Mouse (Mus musculus): ENCODE data around the gene Ugp2. TPM values are rescaled to one million over a fixed set of nuclear protein-coding genes. Genes with fewer than 3 reads are reported as not detected.

The Ugp2 gene
- polyA plus RNA-seq (2015; fragmentation: Nextera tagmentation; extraction: Ambion mirVana) = 53.7 and 61.6 TPM in 2 replicates

DNA sequence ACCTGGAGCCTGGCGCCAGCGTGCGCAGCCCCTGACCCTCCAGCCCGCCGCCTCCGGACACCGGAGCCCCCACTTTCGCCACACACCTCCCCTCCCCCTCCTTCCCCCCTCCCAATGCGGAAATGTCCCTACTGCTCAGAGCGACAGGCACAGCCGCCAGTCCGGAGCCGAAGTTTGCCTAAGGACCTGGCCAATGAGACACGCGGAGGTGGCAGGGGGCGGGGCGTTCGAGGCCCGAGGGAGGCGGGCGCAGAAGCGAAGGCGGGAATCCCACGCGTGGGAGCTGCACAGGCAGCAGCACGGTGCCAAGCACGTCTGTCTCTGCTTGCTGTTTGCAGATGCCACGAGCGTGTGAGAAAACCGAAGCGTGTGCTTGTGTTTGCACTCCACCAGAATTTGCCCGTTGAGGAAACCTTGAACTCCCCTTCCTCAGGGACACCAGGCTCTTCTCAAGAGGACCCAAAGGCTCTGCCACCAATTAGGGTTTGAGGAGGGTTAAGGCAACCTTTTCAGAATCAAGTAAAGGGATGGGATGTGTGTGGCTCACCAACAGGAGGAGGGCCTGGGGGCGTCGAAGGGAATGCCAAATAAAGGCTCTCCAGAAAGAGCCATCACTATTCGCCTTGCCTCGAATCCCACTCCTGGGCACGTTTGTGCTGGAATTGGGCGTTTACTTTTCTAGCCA is at the start of gene Ugp2:
Gene Ugp2 (minus strand): TSS at position 80 of the 685 bp plus-strand sequence.
- Histone ChIP-seq H3K4me1 (replicated peaks; ENCODE audit: control insufficient read depth, insufficient read depth, low read length) (peaks cover 15% of the 10 kb centered on the region), H3K27ac (ENCODE audit: low read length) (peak within 1 kb of the TSS; percentile 66), H3K9ac (replicated peaks; ENCODE audit: low read depth, low read length) (peak within 1 kb of the TSS; percentile 91), H3K27me3 (replicated peaks; ENCODE audit: control insufficient read depth, insufficient read depth, low read length) (no peaks in the 10 kb centered on the region), H3K9me3 (ENCODE audit: control insufficient read depth, low read length) (no peaks in the 10 kb centered on the region), H3K4me3 (replicated peaks; ENCODE audit: low read length) (peak within 1 kb of the TSS; percentile 95), H3K36me3 (ENCODE audit: control insufficient read depth, insufficient read depth) (no peaks in the 10 kb centered on the region), H3K4me2 (ENCODE audit: low read length) (peak within 1 kb of the TSS; percentile 62)
- WGBS = 6% methylated on average over 36 of the region's 38 CpGs
- peak; percentile 99 for ATAC-seq

DNA sequence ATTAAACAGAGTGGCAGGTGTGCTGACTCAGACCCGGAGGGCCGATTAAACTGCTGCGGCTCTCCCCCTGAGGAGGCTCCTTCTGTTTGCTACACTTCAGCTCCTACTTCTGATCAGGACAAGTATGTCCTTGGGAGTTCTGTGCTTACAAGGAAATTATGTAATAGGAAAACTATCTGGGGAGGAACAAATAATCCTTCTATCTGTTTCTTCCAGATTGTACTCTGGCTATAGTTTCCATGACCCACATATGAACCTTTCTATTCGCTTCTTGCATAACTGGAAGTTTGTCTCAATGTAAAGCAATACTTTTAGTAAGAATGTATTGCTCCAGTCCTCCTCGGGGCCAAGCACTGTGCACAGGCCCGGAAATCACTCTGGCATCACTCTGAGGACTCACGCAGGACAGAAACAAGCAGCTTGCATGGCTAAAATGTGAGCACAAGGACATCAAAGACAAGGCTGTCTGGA is 43.9 kb upstream of the Ugp2 start:
- H3K4me2 ChIP-seq (ENCODE audit: low read length) = no peak overlapping the region
- no peaks in the 10 kb centered on the region for H3K27me3 ChIP-seq (replicated peaks; ENCODE audit: control insufficient read depth, insufficient read depth, low read length)
- ATAC-seq = no peak
- H3K4me1 ChIP-seq (replicated peaks; ENCODE audit: control insufficient read depth, insufficient read depth, low read length) = no peaks in the 10 kb centered on the region
- no peaks in the 10 kb centered on the region for H3K9me3 ChIP-seq (ENCODE audit: control insufficient read depth, low read length)
- 73% methylated on average over 7 of the region's 7 CpGs for WGBS
- no peak overlapping the region for H3K4me3 ChIP-seq (replicated peaks; ENCODE audit: low read length)
- H3K9ac ChIP-seq (replicated peaks; ENCODE audit: low read depth, low read length) = no peak overlapping the region
- H3K27ac ChIP-seq (ENCODE audit: low read length) = no peak overlapping the region
- H3K36me3 ChIP-seq (ENCODE audit: control insufficient read depth, insufficient read depth) = no peaks in the 10 kb centered on the region

DNA sequence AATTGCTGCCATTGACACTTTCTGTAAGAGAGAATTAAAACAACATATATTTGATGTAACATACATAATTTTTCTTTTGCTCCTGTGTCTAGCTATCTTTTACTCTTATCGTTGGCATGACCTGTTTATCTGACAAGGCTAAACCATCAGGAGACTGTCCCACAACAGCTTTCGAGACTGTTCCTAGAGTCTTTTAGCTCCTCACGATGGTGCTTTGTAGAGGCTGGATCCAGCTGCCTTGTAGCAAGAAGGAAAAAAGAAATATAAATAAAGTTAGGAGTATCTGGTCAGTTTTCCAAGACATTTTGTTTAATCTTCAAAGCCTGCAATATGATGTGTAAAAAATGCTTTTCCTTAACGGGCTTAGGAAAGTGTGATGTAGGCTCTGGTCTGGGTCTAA is 35.7 kb upstream of the Ugp2 start:
- H3K27ac ChIP-seq (ENCODE audit: low read length) = no peak overlapping the region
- 90% methylated on average over 4 of the region's 4 CpGs for WGBS
- no peak overlapping the region for H3K9ac ChIP-seq (replicated peaks; ENCODE audit: low read depth, low read length)
- no peaks in the 10 kb centered on the region for H3K27me3 ChIP-seq (replicated peaks; ENCODE audit: control insufficient read depth, insufficient read depth, low read length)
- no peaks in the 10 kb centered on the region for H3K9me3 ChIP-seq (ENCODE audit: control insufficient read depth, low read length)
- no peak for ATAC-seq
- H3K4me2 ChIP-seq (ENCODE audit: low read length) = no peak overlapping the region
- no peaks in the 10 kb centered on the region for H3K36me3 ChIP-seq (ENCODE audit: control insufficient read depth, insufficient read depth)
- no peak overlapping the region for H3K4me3 ChIP-seq (replicated peaks; ENCODE audit: low read length)
- no peaks in the 10 kb centered on the region for H3K4me1 ChIP-seq (replicated peaks; ENCODE audit: control insufficient read depth, insufficient read depth, low read length)

DNA sequence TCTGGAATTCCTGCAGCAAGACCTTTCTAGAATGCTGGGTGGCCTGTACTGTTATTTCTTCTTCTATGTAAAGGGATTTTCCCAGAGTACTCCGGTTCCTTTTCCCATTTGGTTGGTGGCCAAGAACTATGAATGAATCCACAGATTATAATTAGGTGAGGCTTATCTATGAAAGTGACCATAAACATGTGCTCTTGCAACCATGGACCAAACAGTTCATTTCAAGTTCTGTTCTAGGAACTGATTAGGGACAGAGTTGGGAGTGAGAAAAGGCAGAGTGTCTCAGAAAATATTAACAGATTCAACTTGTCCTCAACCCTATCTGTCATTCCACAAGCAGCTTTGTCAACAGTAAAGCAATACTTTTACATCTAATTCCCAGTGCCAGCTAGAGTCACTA is 35.1 kb upstream of the Ugp2 start:
- WGBS = 65% methylated on average over 1 of the region's 1 CpGs
- Histone ChIP-seq H3K27me3 (replicated peaks; ENCODE audit: control insufficient read depth, insufficient read depth, low read length) (no peaks in the 10 kb centered on the region), H3K36me3 (ENCODE audit: control insufficient read depth, insufficient read depth) (no peaks in the 10 kb centered on the region), H3K27ac (ENCODE audit: low read length) (no peak overlapping the region), H3K9me3 (ENCODE audit: control insufficient read depth, low read length) (no peaks in the 10 kb centered on the region), H3K4me2 (ENCODE audit: low read length) (no peak overlapping the region), H3K4me3 (replicated peaks; ENCODE audit: low read length) (no peak overlapping the region), H3K4me1 (replicated peaks; ENCODE audit: control insufficient read depth, insufficient read depth, low read length) (no peaks in the 10 kb centered on the region), H3K9ac (replicated peaks; ENCODE audit: low read depth, low read length) (no peak overlapping the region)
- ATAC-seq = no peak

DNA sequence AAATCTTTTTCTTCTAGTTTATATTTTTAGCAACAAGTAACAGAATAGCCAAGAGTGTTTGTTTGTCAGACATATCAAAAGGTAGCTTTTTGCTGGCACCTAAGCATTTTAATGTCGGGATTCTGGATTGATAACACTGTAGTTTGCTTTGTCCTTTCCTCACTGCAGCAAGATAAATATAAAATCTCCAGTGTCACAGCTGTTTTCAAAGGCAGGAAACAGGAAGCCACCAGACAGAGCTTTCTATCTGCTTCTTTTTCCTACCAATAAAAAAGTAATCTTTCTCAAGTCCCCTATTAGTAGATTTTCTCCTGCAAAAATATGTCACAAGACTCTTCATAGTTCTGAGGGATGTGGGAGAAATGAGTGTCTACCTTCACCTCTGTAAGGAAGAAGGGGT is 32.9 kb upstream of the Ugp2 start:
- no peaks in the 10 kb centered on the region for H3K36me3 ChIP-seq (ENCODE audit: control insufficient read depth, insufficient read depth)
- H3K4me3 ChIP-seq (replicated peaks; ENCODE audit: low read length) = no peak overlapping the region
- WGBS = 84% methylated on average over 1 of the region's 1 CpGs
- no peak overlapping the region for H3K27ac ChIP-seq (ENCODE audit: low read length)
- no peaks in the 10 kb centered on the region for H3K4me1 ChIP-seq (replicated peaks; ENCODE audit: control insufficient read depth, insufficient read depth, low read length)
- H3K27me3 ChIP-seq (replicated peaks; ENCODE audit: control insufficient read depth, insufficient read depth, low read length) = no peaks in the 10 kb centered on the region
- no peak overlapping the region for H3K4me2 ChIP-seq (ENCODE audit: low read length)
- no peak overlapping the region for H3K9ac ChIP-seq (replicated peaks; ENCODE audit: low read depth, low read length)
- H3K9me3 ChIP-seq (ENCODE audit: control insufficient read depth, low read length) = no peaks in the 10 kb centered on the region
- ATAC-seq = no peak

DNA sequence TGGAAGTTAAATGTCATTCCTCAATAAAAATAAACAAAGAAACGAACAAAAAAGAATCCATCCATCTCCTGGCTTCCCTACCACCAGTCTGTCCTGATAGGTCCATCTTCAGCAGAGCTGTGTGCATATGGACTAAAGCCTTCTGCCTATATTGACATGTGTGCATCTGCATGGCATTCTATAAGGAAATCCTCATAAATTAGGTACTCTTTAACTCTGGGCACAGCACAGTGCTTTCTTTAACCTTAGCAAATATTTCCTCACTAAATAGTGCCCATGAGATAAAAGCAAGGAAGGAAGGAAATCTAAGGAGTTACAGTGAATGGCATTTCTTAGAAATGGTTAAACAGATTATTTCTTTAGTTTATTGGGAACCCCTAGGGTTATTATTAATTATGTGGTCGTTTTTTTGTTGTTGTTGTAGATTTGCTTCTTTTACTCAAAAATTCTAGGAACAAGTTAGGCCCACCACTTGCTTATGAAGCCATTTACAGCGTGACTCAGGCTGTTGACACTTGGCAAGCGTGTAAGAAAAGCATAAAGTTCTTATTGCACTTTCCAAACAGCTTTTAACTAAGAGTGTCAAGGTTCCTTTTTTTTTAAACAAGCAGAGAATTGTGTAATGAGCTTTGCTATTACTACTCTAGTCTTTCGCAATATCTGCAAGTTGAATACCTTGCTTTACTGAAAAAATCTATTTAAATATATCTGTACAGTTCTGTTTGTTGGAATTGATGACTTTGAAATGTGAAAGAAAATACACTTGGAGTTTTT is 31.7 kb upstream of the Ugp2 start:
- no peaks in the 10 kb centered on the region for H3K4me1 ChIP-seq (replicated peaks; ENCODE audit: control insufficient read depth, insufficient read depth, low read length)
- WGBS = 64% methylated on average over 5 of the region's 5 CpGs
- H3K27ac ChIP-seq (ENCODE audit: low read length) = no peak overlapping the region
- no peak overlapping the region for H3K4me2 ChIP-seq (ENCODE audit: low read length)
- no peaks in the 10 kb centered on the region for H3K36me3 ChIP-seq (ENCODE audit: control insufficient read depth, insufficient read depth)
- no peak for ATAC-seq
- no peak overlapping the region for H3K9ac ChIP-seq (replicated peaks; ENCODE audit: low read depth, low read length)
- no peaks in the 10 kb centered on the region for H3K9me3 ChIP-seq (ENCODE audit: control insufficient read depth, low read length)
- H3K4me3 ChIP-seq (replicated peaks; ENCODE audit: low read length) = no peak overlapping the region
- no peaks in the 10 kb centered on the region for H3K27me3 ChIP-seq (replicated peaks; ENCODE audit: control insufficient read depth, insufficient read depth, low read length)

DNA sequence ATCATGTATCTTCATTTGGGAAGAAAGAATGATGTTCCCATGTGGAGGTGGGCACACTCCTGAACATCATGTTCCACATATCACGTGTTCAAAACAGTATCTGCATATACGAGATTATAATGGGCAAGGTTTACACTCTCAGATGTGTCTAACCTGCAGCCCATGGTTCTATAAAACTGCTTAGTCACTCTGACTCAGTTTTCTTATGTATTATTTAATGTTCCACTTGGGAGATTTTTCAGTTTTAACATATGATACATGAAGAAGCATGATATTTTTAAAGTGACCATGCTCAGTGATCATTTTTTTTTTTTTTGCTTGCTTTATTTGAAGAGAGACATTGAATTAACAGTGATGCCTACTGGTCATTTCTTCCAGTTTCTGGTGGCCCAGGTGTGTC is 30.2 kb upstream of the Ugp2 start:
- no peak overlapping the region for H3K27ac ChIP-seq (ENCODE audit: low read length)
- no peak overlapping the region for H3K9ac ChIP-seq (replicated peaks; ENCODE audit: low read depth, low read length)
- H3K4me1 ChIP-seq (replicated peaks; ENCODE audit: control insufficient read depth, insufficient read depth, low read length) = no peaks in the 10 kb centered on the region
- H3K4me2 ChIP-seq (ENCODE audit: low read length) = no peak overlapping the region
- 90% methylated on average over 2 of the region's 2 CpGs for WGBS
- no peak for ATAC-seq
- H3K4me3 ChIP-seq (replicated peaks; ENCODE audit: low read length) = no peak overlapping the region
- no peaks in the 10 kb centered on the region for H3K36me3 ChIP-seq (ENCODE audit: control insufficient read depth, insufficient read depth)
- no peaks in the 10 kb centered on the region for H3K27me3 ChIP-seq (replicated peaks; ENCODE audit: control insufficient read depth, insufficient read depth, low read length)
- no peaks in the 10 kb centered on the region for H3K9me3 ChIP-seq (ENCODE audit: control insufficient read depth, low read length)

DNA sequence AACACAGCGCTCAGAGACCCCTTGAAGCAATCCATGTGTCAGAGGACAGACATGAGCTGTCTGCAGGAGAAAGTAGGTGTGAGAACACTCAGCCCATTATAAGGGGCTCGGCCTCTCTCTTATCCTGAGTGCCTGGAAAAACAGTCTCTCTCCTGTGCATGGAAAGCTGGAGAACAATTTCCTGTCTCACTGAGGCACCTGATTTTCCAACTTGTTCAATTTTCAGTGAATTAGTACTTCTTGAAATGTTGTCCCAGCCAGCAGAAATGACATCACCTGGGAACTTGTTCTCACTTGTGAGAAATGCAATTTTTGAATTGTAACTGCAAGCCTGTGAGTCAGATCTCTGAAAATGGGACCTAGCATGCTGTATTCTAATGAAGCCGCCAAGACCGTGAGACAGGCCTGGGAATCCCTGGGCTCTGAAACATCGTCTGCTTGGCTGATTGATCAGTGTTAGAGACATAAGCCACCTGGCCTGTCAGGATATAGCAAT is 28.2 kb upstream of the Ugp2 start:
- Histone ChIP-seq H3K4me3 (replicated peaks; ENCODE audit: low read length) (no peak overlapping the region), H3K9me3 (ENCODE audit: control insufficient read depth, low read length) (no peaks in the 10 kb centered on the region), H3K36me3 (ENCODE audit: control insufficient read depth, insufficient read depth) (no peaks in the 10 kb centered on the region), H3K27me3 (replicated peaks; ENCODE audit: control insufficient read depth, insufficient read depth, low read length) (no peaks in the 10 kb centered on the region), H3K9ac (replicated peaks; ENCODE audit: low read depth, low read length) (no peak overlapping the region), H3K4me1 (replicated peaks; ENCODE audit: control insufficient read depth, insufficient read depth, low read length) (no peaks in the 10 kb centered on the region), H3K27ac (ENCODE audit: low read length) (no peak overlapping the region), H3K4me2 (ENCODE audit: low read length) (no peak overlapping the region)
- WGBS = 51% methylated on average over 5 of the region's 5 CpGs
- no peak for ATAC-seq

DNA sequence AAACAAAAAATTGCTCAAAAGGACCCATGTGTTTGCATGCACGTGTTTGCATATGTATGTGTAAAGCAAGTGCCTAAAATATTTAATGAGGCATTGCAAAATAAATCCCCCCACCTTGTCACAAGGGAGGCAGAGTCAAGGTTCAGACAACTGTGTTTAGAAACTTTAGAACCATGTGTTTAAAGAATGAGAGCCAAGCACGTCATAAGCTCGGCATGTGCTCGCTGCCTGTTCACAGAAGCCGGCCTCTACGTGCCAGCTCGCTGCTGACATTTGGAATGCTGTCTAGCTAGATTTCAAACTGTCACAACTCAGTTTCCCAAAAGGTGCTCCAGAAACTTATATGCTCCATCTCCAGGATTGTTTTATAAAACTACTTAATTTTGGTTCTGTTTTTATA is 27.5 kb upstream of the Ugp2 start:
- 48% methylated on average over 7 of the region's 7 CpGs for WGBS
- no peak overlapping the region for H3K4me3 ChIP-seq (replicated peaks; ENCODE audit: low read length)
- ATAC-seq = peak; percentile 86
- no peak overlapping the region for H3K9ac ChIP-seq (replicated peaks; ENCODE audit: low read depth, low read length)
- H3K4me1 ChIP-seq (replicated peaks; ENCODE audit: control insufficient read depth, insufficient read depth, low read length) = no peaks in the 10 kb centered on the region
- no peaks in the 10 kb centered on the region for H3K9me3 ChIP-seq (ENCODE audit: control insufficient read depth, low read length)
- no peaks in the 10 kb centered on the region for H3K27me3 ChIP-seq (replicated peaks; ENCODE audit: control insufficient read depth, insufficient read depth, low read length)
- no peaks in the 10 kb centered on the region for H3K36me3 ChIP-seq (ENCODE audit: control insufficient read depth, insufficient read depth)
- H3K4me2 ChIP-seq (ENCODE audit: low read length) = no peak overlapping the region
- H3K27ac ChIP-seq (ENCODE audit: low read length) = no peak overlapping the region
